Mouse (Mus musculus) myocyte (in vitro differentiated cells): Measurements from ENCODE around the gene Anapc11.

Experiments
- E2F4 ChIP-seq: IDR thresholded peaks from one replicate; pipeline ENCODE4 v1.6.1; 2011; ENCODE audit warnings: mild to moderate bottlenecking, control low read depth, moderate library complexity; ENCODE audit not compliant: insufficient read depth
- POLR2A ChIP-seq: IDR thresholded peaks from one replicate; pipeline ENCODE4 v1.6.1; 2011; ENCODE audit warnings: low read depth, mild to moderate bottlenecking, control low read depth, moderate library complexity; ENCODE audit not compliant: insufficient read length
- POLR2AphosphoS2 ChIP-seq: IDR thresholded peaks from one replicate; pipeline ENCODE4 v1.6.1; 2011; ENCODE audit warnings: low read depth, control low read depth; ENCODE audit not compliant: insufficient read length
- USF1 ChIP-seq: IDR thresholded peaks from one replicate; pipeline ENCODE4 v1.6.1; 2011; ENCODE audit warnings: low read depth, mild to moderate bottlenecking, control low read depth, moderate library complexity

DNA sequence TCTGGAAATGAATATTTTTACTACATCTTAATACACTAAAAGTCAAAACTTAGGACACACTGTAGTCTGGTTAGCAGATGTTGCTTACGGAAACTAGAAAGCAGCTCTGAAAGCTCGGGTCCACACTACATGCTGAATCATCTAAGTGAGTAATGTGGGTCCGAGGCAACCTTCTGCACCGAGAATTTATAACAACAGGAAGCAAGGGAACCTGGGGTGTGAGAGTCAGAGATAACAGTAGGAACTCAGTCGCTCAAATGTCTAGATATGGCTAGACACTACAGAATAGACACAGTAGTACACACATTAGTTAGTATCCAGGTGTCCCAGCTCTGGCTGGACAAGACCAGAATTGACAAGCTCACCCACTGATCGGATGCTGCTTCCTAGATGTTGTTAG is 9.7 kb upstream of the Anapc11 start:
- TF ChIP-seq USF1 = no peak
- no peak for TF ChIP-seq E2F4
- no peak for TF ChIP-seq POLR2AphosphoS2
- no peak for TF ChIP-seq POLR2A
